Mouse (Mus musculus): ENCODE data around the gene Nupl1. TPM values are rescaled to one million over a fixed set of nuclear protein-coding genes. Genes with fewer than 3 reads are reported as not detected.
A peak's percentile ranks its signal among the peaks of the same experiment; 100 is the strongest.

The Nupl1 gene
- polyA plus RNA-seq, 2 experiments: not detected

DNA sequence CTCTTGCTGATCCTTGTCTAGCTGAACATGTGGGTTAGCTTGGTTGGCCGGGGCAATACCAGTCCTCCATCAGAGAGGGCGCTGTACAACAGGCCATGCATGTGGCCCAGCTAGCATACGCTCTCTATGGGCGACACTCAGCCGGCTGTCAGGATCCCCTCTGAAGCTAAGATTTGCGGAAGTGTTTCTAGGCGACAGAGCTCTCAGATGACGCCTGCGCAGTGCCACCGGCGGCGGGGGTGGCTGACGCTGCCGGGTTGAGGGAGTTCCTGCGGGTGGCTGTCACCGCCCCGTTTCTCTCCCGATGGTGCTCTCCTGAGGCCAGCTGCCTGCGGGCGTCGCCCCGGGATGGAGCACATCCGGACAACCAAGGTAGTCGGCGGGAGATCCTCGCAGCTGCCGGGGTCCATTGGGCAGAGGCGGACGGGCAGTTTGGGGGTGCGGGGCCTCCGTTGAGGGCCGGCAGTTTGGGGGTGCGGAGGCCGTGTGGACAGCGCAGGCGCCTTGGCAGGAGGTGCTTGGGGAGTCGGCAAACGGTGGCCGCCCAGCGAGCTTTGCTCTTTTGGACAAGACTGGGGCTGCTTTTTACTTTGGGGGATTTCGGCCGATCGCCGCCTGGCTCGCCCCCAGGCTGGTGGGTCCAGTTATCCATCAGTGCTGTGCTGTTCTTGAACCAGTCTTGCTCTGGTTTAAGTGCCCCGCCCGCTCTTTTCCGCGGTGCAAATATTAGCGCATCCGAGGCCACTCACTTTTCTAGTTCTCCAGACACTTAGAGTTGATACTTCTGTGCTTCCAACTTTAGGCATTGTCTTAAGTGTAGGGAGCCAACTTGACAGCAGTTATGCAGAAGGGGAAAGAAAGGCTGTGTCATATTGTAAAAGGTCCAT lies 14.0 kb upstream of the Nupl1 start, which contains the start of gene Mtmr6:
Mtmr6 (plus strand) TSS at position 239 of the 887 bp plus-strand sequence.
- WGBS: under 1% methylated on average over 51 of the region's 51 CpGs
- Histone ChIP-seq H3K36me3 (ENCODE audit: control insufficient read depth, insufficient read depth, low read length) (no peaks in the 10 kb centered on the region), H3K27me3 (ENCODE audit: control insufficient read depth, insufficient read depth, low read length) (no peaks in the 10 kb centered on the region), H3K4me2 (replicated peaks; ENCODE audit: low read depth, low read length, severe bottlenecking) (peak within 1 kb of the TSS; percentile 55), H3K9me3 (ENCODE audit: control insufficient read depth, low read length) (no peaks in the 10 kb centered on the region), H3K9ac (ENCODE audit: low read depth, low read length, severe bottlenecking) (peak within 1 kb of the TSS; percentile 67), H3K4me3 (replicated peaks; ENCODE audit: low read length) (peak within 1 kb of the TSS; percentile 70), H3K4me1 (ENCODE audit: control insufficient read depth, insufficient read depth, low read length) (0 out of 2 replicates have a peak, but pooled peaks cover 3% of the 10 kb centered on the region), H3K27ac (replicated peaks; ENCODE audit: low read depth, low read length) (peak within 1 kb of the TSS; percentile 50; the same call in 1 of the 2 replicates)
- TF ChIP-seq POLR2A (IDR thresholded peaks at IDR 0.05; ENCODE audit: borderline replicate concordance, extremely low read depth, insufficient read depth, insufficient read length): no peak
- peak; percentile 99 for ATAC-seq (ENCODE audit: low FRiP score, low read depth)
- peak; percentile 99 for DNase-seq (ENCODE audit: low spot score)

DNA sequence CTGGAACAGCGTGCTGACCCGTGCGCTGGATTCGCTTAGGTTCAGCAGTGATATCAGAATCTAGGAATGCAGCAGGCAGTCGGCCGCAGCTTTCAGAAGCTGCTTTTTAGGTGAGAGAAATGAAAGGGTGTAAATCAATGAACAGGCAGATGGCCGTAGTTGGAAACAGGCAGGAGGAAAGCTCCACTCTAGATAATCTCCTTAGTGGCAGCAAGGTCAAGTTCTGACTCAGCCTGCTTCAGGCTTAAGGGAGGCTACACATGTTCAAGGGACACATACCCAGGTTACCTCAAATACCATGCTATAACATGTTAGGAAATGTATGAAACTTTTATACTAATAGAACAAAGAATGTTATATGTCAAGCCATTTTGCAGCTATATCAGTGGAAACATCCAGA lies 11.1 kb upstream of the Nupl1 start:
- Histone ChIP-seq H3K27ac (replicated peaks; ENCODE audit: low read depth, low read length) (no peak overlapping the region), H3K36me3 (ENCODE audit: control insufficient read depth, insufficient read depth, low read length) (no peaks in the 10 kb centered on the region), H3K9me3 (ENCODE audit: control insufficient read depth, low read length) (no peaks in the 10 kb centered on the region), H3K27me3 (ENCODE audit: control insufficient read depth, insufficient read depth, low read length) (no peaks in the 10 kb centered on the region), H3K4me2 (replicated peaks; ENCODE audit: low read depth, low read length, severe bottlenecking) (no peak overlapping the region), H3K4me3 (replicated peaks; ENCODE audit: low read length) (no peak overlapping the region), H3K9ac (ENCODE audit: low read depth, low read length, severe bottlenecking) (no peak overlapping the region), H3K4me1 (ENCODE audit: control insufficient read depth, insufficient read depth, low read length) (0 out of 2 replicates have a peak, but pooled peaks cover 3% of the 10 kb centered on the region)
- DNase-seq (ENCODE audit: low spot score) (no peak), ATAC-seq (ENCODE audit: low FRiP score, low read depth) (no peak)
- no peak for TF ChIP-seq POLR2A (IDR thresholded peaks at IDR 0.05; ENCODE audit: borderline replicate concordance, extremely low read depth, insufficient read depth, insufficient read length)
- 66% methylated on average over 7 of the region's 7 CpGs for WGBS

DNA sequence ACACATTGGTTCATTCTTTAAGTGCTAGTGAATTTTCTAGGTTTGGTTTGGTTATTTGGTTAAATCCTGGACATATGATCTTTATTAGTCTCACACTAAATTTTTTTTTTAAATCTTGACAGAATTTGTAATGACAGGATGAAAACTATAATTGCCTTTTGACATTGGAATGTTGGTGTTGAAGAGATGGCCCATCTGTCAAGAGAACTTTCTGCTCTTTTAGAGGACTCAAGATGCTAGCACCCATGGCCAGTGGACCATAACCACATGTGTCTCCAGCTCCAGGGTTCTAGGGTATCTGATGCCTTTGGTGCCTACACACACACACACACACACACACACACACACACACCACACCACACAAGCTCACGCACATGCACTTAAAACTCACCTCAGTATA lies 6.6 kb upstream of the Nupl1 start:
- Histone ChIP-seq H3K9ac (ENCODE audit: low read depth, low read length, severe bottlenecking) (no peak overlapping the region), H3K27ac (replicated peaks; ENCODE audit: low read depth, low read length) (no peak overlapping the region), H3K9me3 (ENCODE audit: control insufficient read depth, low read length) (no peaks in the 10 kb centered on the region), H3K4me2 (replicated peaks; ENCODE audit: low read depth, low read length, severe bottlenecking) (no peak overlapping the region), H3K36me3 (ENCODE audit: control insufficient read depth, insufficient read depth, low read length) (no peaks in the 10 kb centered on the region), H3K4me3 (replicated peaks; ENCODE audit: low read length) (no peak overlapping the region), H3K4me1 (ENCODE audit: control insufficient read depth, insufficient read depth, low read length) (0 out of 2 replicates have a peak, but pooled peaks cover 3% of the 10 kb centered on the region), H3K27me3 (ENCODE audit: control insufficient read depth, insufficient read depth, low read length) (no peaks in the 10 kb centered on the region)
- no peak for DNase-seq (ENCODE audit: low spot score)
- ATAC-seq (ENCODE audit: low FRiP score, low read depth): no peak
- no peak for TF ChIP-seq POLR2A (IDR thresholded peaks at IDR 0.05; ENCODE audit: borderline replicate concordance, extremely low read depth, insufficient read depth, insufficient read length)
- 100% methylated on average over 1 of the region's 1 CpGs for WGBS

DNA sequence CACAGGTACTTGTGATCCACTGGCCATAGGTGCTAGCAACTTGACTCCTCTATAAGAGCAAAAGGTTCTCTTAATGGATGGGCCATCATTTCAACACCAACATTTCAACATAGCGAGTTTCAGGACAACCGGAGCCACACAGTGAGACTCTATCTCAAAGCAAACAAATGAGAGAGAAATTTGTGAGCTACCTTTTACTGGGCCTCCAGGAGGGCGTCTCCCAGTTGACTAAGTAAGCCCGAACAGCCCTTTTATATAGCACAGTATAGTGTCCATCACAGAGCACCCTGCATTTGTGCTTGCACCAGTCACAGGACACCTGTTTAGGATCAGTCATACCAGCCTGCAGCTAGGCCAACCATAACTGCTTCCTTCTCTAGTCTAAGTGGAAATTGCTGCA lies 5.9 kb upstream of the Nupl1 start:
- Histone ChIP-seq H3K9ac (ENCODE audit: low read depth, low read length, severe bottlenecking) (no peak overlapping the region), H3K9me3 (ENCODE audit: control insufficient read depth, low read length) (no peaks in the 10 kb centered on the region), H3K4me1 (ENCODE audit: control insufficient read depth, insufficient read depth, low read length) (0 out of 2 replicates have a peak, but pooled peaks cover 6% of the 10 kb centered on the region), H3K36me3 (ENCODE audit: control insufficient read depth, insufficient read depth, low read length) (no peaks in the 10 kb centered on the region), H3K4me3 (replicated peaks; ENCODE audit: low read length) (no peak overlapping the region), H3K4me2 (replicated peaks; ENCODE audit: low read depth, low read length, severe bottlenecking) (no peak overlapping the region), H3K27ac (replicated peaks; ENCODE audit: low read depth, low read length) (no peak overlapping the region), H3K27me3 (ENCODE audit: control insufficient read depth, insufficient read depth, low read length) (no peaks in the 10 kb centered on the region)
- no peak for TF ChIP-seq POLR2A (IDR thresholded peaks at IDR 0.05; ENCODE audit: borderline replicate concordance, extremely low read depth, insufficient read depth, insufficient read length)
- no peak for DNase-seq (ENCODE audit: low spot score)
- ATAC-seq (ENCODE audit: low FRiP score, low read depth): no peak
- WGBS: 75% methylated on average over 4 of the region's 4 CpGs

DNA sequence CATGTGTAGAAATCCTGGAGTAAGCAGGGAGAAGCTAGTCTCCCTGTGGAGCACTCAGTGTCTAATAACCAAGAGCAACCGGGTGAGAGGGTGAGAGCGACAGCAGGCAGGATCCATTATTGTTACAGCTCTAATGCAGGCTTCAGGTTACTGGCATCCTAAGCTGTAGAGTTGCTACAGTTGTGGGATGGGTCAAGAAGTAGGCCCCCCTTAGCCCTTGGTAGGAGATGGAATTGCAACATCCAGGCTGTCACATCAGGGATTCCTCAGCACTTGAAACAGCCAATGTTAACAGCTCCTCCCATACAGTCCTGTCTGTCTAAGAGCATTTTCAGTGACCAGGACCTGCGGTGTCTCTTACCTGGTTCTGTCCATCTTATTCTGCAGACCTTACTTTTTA lies 5.1 kb upstream of the Nupl1 start:
- Histone ChIP-seq H3K36me3 (ENCODE audit: control insufficient read depth, insufficient read depth, low read length) (no peaks in the 10 kb centered on the region), H3K4me1 (ENCODE audit: control insufficient read depth, insufficient read depth, low read length) (0 out of 2 replicates have a peak, but pooled peaks cover 6% of the 10 kb centered on the region), H3K4me3 (replicated peaks; ENCODE audit: low read length) (no peak overlapping the region), H3K4me2 (replicated peaks; ENCODE audit: low read depth, low read length, severe bottlenecking) (no peak overlapping the region), H3K9ac (ENCODE audit: low read depth, low read length, severe bottlenecking) (no peak overlapping the region), H3K9me3 (ENCODE audit: control insufficient read depth, low read length) (no peaks in the 10 kb centered on the region), H3K27me3 (ENCODE audit: control insufficient read depth, insufficient read depth, low read length) (no peaks in the 10 kb centered on the region), H3K27ac (replicated peaks; ENCODE audit: low read depth, low read length) (no peak overlapping the region)
- no peak for TF ChIP-seq POLR2A (IDR thresholded peaks at IDR 0.05; ENCODE audit: borderline replicate concordance, extremely low read depth, insufficient read depth, insufficient read length)
- no peak for DNase-seq (ENCODE audit: low spot score)
- 21% methylated on average over 3 of the region's 3 CpGs for WGBS
- no peak for ATAC-seq (ENCODE audit: low FRiP score, low read depth)
